Mouse (Mus musculus): ENCODE results near the gene Eif4g3.
A peak's percentile ranks its signal among the peaks of the same experiment; 100 is the strongest.

Gene Eif4g3

GRCm38 (mm10) chr4:138163836-138164235 is 171.0 kb downstream of the Eif4g3 start:
- no peak for DNase-seq (ENCODE audit: low spot score)

- no peak for DNase-seq (ENCODE audit: low spot score)
These were observed 172.0 kb downstream of the Eif4g3 start for GRCm38 (mm10) chr4:138164860-138165259.

- DNase-seq (ENCODE audit: low spot score) = no peak
These were observed 173.7 kb downstream of the Eif4g3 start for GRCm38 (mm10) chr4:138166519-138166918.

- DNase-seq (ENCODE audit: low spot score) = no peak
These were observed 175.3 kb downstream of the Eif4g3 start for GRCm38 (mm10) chr4:138168162-138168561.

- DNase-seq (ENCODE audit: low spot score) = no peak
These were observed 176.6 kb downstream of the Eif4g3 start for GRCm38 (mm10) chr4:138169420-138169819.

GRCm38 (mm10) chr4:138172686-138173085 is 179.9 kb downstream of the Eif4g3 start:
- DNase-seq (ENCODE audit: low spot score) = no peak

GRCm38 (mm10) chr4:138179391-138179790 is 186.6 kb downstream of the Eif4g3 start:
- no peak for DNase-seq (ENCODE audit: low spot score)

- no peak for DNase-seq (ENCODE audit: low spot score)
These were observed 187.9 kb downstream of the Eif4g3 start for GRCm38 (mm10) chr4:138180719-138181118.

GRCm38 (mm10) chr4:138184056-138184455 is 191.2 kb downstream of the Eif4g3 start:
- no peak for DNase-seq (ENCODE audit: low spot score)

GRCm38 (mm10) chr4:138184573-138184981 is 191.8 kb downstream of the Eif4g3 start:
- DNase-seq (ENCODE audit: low spot score) = no peak

- DNase-seq (ENCODE audit: low spot score) = no peak
These were observed 193.1 kb downstream of the Eif4g3 start for GRCm38 (mm10) chr4:138185961-138186360.

- DNase-seq (ENCODE audit: low spot score) = no peak
These were observed 195.2 kb downstream of the Eif4g3 start for GRCm38 (mm10) chr4:138187995-138188394.

- no peak for DNase-seq (ENCODE audit: low spot score)
These were observed 199.7 kb downstream of the Eif4g3 start for GRCm38 (mm10) chr4:138192561-138192960.

GRCm38 (mm10) chr4:138200769-138201168 is 207.9 kb downstream of the Eif4g3 start:
- DNase-seq (ENCODE audit: low spot score) = no peak

- DNase-seq (ENCODE audit: low spot score) = no peak
These were observed 208.9 kb downstream of the Eif4g3 start for GRCm38 (mm10) chr4:138201696-138202095.

- DNase-seq (ENCODE audit: low spot score) = no peak
These were observed 217.3 kb downstream of the Eif4g3 start for GRCm38 (mm10) chr4:138210116-138210515.

GRCm38 (mm10) chr4:138213861-138214260 is 221.0 kb downstream of the Eif4g3 start:
- DNase-seq (ENCODE audit: low spot score) = no peak

GRCm38 (mm10) chr4:138215671-138216199 is 222.9 kb downstream of the Eif4g3 start:
- DNase-seq (ENCODE audit: low spot score) = no peak

- DNase-seq (ENCODE audit: low spot score) = peak; percentile 55
These were observed 223.5 kb downstream of the Eif4g3 start, which contains the start of gene Hp1bp3 for GRCm38 (mm10) chr4:138216200-138216890. Hp1bp3 (plus strand) TSS chr4:138216296.

GRCm38 (mm10) chr4:138216891-138217392 is 224.1 kb downstream of the Eif4g3 start:
- DNase-seq (ENCODE audit: low spot score) = peak; percentile 97

GRCm38 (mm10) chr4:138217441-138217840 is 224.6 kb downstream of the Eif4g3 start:
- no peak for DNase-seq (ENCODE audit: low spot score)

- no peak for DNase-seq (ENCODE audit: low spot score)
These were observed 225.3 kb downstream of the Eif4g3 start for GRCm38 (mm10) chr4:138217951-138218685.

- DNase-seq (ENCODE audit: low spot score) = no peak
These were observed 226.5 kb downstream of the Eif4g3 start for GRCm38 (mm10) chr4:138219331-138219730.

All from left cerebral cortex, adult 11 months (tissue).